Mouse (Mus musculus): Measurements from ENCODE around the gene Ctrc.

Ctrc gene

GRCm38 (mm10) chr4:141819316-141819715 is 26.8 kb downstream of the Ctrc start:
- in situ Hi-C loops (cut with MboI, MseI) = no loop called here

GRCm38 (mm10) chr4:141818861-141819260 is 27.3 kb downstream of the Ctrc start:
- in situ Hi-C loops (cut with MboI, MseI) = no loop called here

DNA sequence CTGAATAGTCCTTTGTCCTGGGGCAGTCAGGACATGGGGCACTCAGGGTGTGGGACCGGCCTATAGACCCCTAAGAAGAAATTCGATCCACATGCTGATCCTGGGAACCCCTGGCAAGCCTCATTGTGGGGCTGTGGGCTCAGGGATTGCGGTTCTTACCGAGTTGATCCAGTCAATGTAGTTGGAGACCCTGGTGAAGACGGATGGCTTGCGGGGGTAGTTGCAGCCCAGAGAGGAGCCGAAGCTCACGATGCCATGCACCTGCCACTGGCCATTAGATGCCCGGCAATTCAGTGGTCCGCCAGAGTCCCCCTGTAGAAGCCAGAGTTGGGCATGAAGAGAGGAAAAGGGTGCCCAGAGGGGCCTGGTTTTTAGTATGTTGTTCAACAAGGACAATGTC is 28.5 kb downstream of the Ctrc start:
- in situ Hi-C loops (cut with MboI, MseI) = no loop called here

- in situ Hi-C loops (cut with MboI, MseI) = no loop called here
These were observed 29.1 kb downstream of the Ctrc start for GRCm38 (mm10) chr4:141816776-141817655.

DNA sequence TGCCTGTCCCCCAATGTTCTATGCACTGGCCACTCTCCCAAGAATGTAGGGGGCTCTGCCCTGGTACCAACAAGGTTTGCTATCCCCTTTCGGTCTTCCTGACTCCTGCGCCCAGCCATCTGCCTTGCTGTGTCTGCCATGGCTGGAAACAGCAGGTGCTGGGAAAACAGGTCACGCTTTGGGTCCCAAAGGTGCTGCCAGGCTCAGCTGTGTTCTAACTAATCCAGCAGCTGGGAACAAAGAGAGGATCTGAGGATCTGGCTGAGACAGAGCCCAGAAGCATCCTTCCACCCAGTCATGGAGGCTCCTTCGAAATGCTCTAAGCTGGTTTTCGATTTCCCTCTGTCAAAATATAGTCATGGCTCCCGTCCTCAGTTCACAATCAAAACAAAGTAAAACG is 29.9 kb downstream of the Ctrc start:
- in situ Hi-C loops (cut with MboI, MseI) = no loop called here

GRCm38 (mm10) chr4:141811375-141811774 is 34.8 kb downstream of the Ctrc start:
- in situ Hi-C loops (cut with MboI, MseI) = no loop called here

DNA sequence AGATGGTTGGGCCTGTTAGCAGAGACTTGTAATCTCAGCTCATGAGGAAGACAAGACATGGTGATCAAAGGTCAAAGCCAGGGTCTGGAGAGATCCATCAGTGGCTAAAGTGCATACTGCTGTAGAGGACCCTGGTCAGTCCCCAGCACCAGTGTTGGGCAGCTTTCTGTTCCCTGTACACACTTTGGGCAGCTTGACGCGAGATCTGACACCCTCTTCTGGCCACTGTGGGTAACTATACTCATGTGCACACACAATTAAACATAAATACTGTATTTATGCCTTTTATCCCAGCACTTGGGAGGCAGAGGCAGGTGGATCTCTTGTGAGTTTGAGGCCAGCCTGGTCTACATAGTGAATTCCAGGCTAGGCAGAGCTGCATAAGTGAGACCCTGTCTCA is 35.2 kb downstream of the Ctrc start:
- in situ Hi-C loops (cut with MboI, MseI) = no loop called here

GRCm38 (mm10) chr4:141809850-141810464 is 36.2 kb downstream of the Ctrc start:
- in situ Hi-C loops (cut with MboI, MseI) = no loop called here

GRCm38 (mm10) chr4:141805886-141806285 is 40.3 kb downstream of the Ctrc start:
- in situ Hi-C loops (cut with MboI, MseI) = no loop called here

DNA sequence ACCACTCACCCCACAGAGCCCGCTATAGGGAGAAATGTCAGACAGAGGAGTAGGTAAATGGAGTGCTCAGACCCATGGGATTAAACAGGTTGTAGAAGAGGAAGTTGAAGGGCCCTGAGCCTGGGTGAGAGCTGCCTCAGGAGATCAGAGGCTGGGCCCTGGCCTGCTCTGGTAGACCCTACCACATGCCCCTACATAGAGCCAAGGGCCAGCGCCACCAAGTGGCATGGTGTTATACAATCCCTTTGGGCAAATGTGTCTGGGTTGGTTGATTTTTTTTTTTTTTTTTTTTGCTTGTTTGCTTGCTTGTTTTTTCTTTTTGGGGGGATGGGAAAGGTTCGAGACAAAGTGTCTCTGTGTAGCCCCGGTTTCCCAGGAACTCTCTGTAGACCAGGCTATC is 42.1 kb downstream of the Ctrc start:
- in situ Hi-C loops (cut with MboI, MseI) = no loop called here

GRCm38 (mm10) chr4:141797545-141797944 is 48.6 kb downstream of the Ctrc start:
- in situ Hi-C loops (cut with MboI, MseI) = loop anchor here (25.0 kb wide), 1 partner anchor 1615 kb away; the partner anchor contains the start of gene Pramef8

DNA sequence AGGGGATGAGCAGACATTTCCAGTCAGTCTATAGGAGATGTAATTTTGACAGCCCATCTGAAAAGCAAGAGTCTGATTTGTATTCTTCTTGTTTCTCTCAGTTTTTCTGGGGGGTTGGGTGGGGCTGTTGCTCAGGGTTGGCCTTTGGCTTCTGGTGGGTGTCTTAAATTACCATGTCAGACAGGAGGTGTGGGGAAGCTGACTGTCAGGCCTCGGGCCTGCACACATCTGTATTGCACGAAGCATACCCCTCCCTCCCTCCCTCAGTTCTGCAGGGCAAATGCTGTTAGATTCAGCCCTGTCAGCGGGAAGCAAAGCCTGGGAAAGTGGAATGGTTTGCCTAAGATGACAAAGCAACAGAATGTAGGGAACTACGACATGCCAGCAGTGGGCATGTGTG is 49.2 kb downstream of the Ctrc start:
- in situ Hi-C loops (cut with MboI, MseI) = loop anchor here (25.0 kb wide), 1 partner anchor 1615 kb away; the partner anchor contains the start of gene Pramef8

- in situ Hi-C loops (cut with MboI, MseI) = loop anchor here (25.0 kb wide), 1 partner anchor 1616 kb away; the partner anchor contains the start of gene Pramef8
These were observed 49.8 kb downstream of the Ctrc start for GRCm38 (mm10) chr4:141796356-141796755.

GRCm38 (mm10) chr4:141794152-141794535 is 52.0 kb downstream of the Ctrc start:
- in situ Hi-C loops (cut with MboI, MseI) = loop anchor here (5.0 to 25.0 kb wide), 2 partner anchors 57 to 1618 kb away; partner anchors contain the start of gene Pramef8

GRCm38 (mm10) chr4:141793282-141794151 is 52.6 kb downstream of the Ctrc start, which contains the start of gene Casp9:
Gene Casp9 (plus strand): TSS chr4:141793612.
- in situ Hi-C loops (cut with MboI, MseI) = loop anchor here (5.0 to 25.0 kb wide), 2 partner anchors 56 to 1619 kb away; partner anchors contain the start of gene Pramef8

DNA sequence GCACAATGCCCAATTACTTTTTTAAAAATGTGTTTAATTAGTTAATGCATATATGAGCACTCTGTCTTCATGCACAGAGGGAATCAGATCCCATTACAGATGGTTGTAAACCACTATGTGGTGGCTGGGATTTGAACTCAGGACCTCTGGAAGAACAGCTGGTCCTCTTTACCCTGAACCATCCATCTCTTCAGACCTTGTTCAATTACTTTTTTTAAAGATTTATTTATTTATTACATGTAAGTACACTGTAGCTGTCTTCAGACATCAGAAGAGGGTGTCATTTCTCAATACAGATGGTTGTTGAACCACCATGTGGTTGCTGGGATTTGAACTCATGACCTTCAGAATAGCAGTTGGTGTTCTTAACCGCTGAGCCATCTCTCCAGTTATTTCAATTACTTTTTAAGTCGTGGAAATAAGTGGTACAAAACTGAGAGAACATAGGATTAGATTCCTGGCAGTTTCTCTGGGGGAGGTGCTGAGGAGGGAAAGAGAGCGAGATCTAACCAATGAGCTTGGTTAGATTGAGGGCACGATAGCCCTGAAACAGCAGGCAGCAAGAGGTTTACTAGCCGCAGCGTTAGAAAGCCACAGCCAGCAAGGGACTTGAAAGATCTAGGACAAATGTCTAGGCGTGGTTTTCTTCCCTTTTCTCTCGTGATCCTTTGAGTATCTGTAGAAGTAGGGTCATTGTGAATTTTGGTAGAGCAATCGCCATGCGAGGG is 53.4 kb downstream of the Ctrc start:
- in situ Hi-C loops (cut with MboI, MseI) = loop anchor here (5.0 to 25.0 kb wide), 2 partner anchors 55 to 1620 kb away; partner anchors contain the start of gene Pramef8

DNA sequence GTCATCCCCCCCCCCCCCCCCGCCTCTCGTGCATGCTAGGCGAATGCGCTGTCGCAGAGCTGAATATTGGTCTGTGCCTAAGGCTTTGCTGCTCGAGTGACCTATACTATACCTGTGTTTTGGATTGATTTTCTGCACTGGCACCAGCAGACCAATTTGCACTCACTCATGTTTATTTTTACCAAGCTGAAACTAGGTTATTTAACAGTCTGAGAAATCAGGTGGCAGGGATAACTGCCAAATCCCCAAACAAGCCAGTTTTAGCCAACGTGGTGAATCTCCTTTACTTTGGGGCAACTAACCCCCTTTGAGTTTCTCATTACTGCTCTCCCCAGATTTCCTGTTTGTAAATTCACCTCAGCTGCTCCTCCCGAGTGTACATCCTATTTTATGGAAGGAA is 54.2 kb downstream of the Ctrc start:
- in situ Hi-C loops (cut with MboI, MseI) = loop anchor here (5.0 to 25.0 kb wide), 2 partner anchors 55 to 1620 kb away; partner anchors contain the start of gene Pramef8

GRCm38 (mm10) chr4:141791486-141791885 is 54.7 kb downstream of the Ctrc start:
- in situ Hi-C loops (cut with MboI, MseI) = loop anchor here (5.0 to 25.0 kb wide), 2 partner anchors 54 to 1621 kb away; partner anchors contain the start of gene Pramef8

GRCm38 (mm10) chr4:141790524-141790990 is 55.6 kb downstream of the Ctrc start, which contains the start of gene Dnajc16:
Gene Dnajc16 (minus strand): TSS chr4:141790931.
- in situ Hi-C loops (cut with MboI, MseI) = loop anchor here (5.0 to 25.0 kb wide), 2 partner anchors 53 to 1622 kb away; partner anchors contain the start of gene Pramef8

- in situ Hi-C loops (cut with MboI, MseI) = loop anchor here (5.0 to 25.0 kb wide), 2 partner anchors 52 to 1623 kb away; partner anchors contain the start of gene Pramef8
These were observed 56.5 kb downstream of the Ctrc start for GRCm38 (mm10) chr4:141789564-141790218.

Data from T-helper 1 cell (primary cell).